ENCODE assay signal across 26 mouse cellular contexts in genomic region chr1:168950947-168951346, GRCm38 (mm10).
DNase-seq lines count a peak whose midpoint lies in the region; ATAC-seq lines count a peak whose summit lies in the region.
"Had no signal": no experiment of that assay in that cellular context is flagged by ENCODE, and none has a peak within 500 bp of the region (broad histone marks: within the 10 kb centered on the region; RNA-seq: fewer than 3 reads in every experiment).

No protein-coding gene starts in this region.

- no peaks in the 10 kb centered on the region for H3K36me3 ChIP-seq in neural tube, embryonic 15.5 days
- H3K36me3 ChIP-seq: heart, embryonic 12.5 days; hindbrain, embryonic 13.5 days; kidney, embryonic 15.5 days; liver, embryonic 12.5 days had no signal

- H3K27me3 ChIP-seq in neural tube, embryonic 15.5 days (replicated peaks) = no peaks in the 10 kb centered on the region
- H3K27me3 ChIP-seq: forebrain, embryonic 13.5 days; heart, embryonic 12.5 days; hindbrain, embryonic 13.5 days; kidney, embryonic 15.5 days; liver, embryonic 12.5 days had no signal

- no peaks in the 10 kb centered on the region for H3K4me1 ChIP-seq in neural tube, embryonic 15.5 days
- H3K4me1 ChIP-seq: forebrain, embryonic 13.5 days; heart, embryonic 12.5 days; hindbrain, embryonic 13.5 days; kidney, embryonic 15.5 days; liver, embryonic 12.5 days had no signal

- H3K9me3 ChIP-seq in neural tube, embryonic 15.5 days (replicated peaks) = no peaks in the 10 kb centered on the region; the same call in 1 of the 2 replicates
- H3K9me3 ChIP-seq: forebrain, embryonic 13.5 days; kidney, embryonic 15.5 days; liver, embryonic 12.5 days had no signal

- H3K27ac ChIP-seq in neural tube, embryonic 15.5 days (replicated peaks) = no peak overlapping the region
- H3K27ac ChIP-seq: forebrain, embryonic 13.5 days; heart, adult 2 months; hindbrain, embryonic 13.5 days; liver, embryonic 12.5 days; macrophage; stomach, postnatal 0 days had no signal

- H3K9ac ChIP-seq in neural tube, embryonic 15.5 days (replicated peaks) = no peak overlapping the region
- H3K9ac ChIP-seq: forebrain, embryonic 13.5 days; heart, embryonic 12.5 days; hindbrain, embryonic 13.5 days; kidney, embryonic 15.5 days; liver, embryonic 12.5 days; liver, postnatal 0 days had no signal

- H3K4me2 ChIP-seq in neural tube, embryonic 15.5 days = no peak overlapping the region
- H3K4me2 ChIP-seq: forebrain, embryonic 13.5 days; heart, embryonic 12.5 days; hindbrain, embryonic 13.5 days; kidney, embryonic 15.5 days; liver, embryonic 12.5 days had no signal

- H3K4me3 ChIP-seq in neural tube, embryonic 15.5 days (replicated peaks) = no peak overlapping the region
- H3K4me3 ChIP-seq: forebrain, embryonic 13.5 days; heart, adult 2 months; heart, embryonic 12.5 days; hindbrain, embryonic 13.5 days; kidney, embryonic 15.5 days; liver, embryonic 12.5 days had no signal

- no peak for ATAC-seq in neural tube, embryonic 15.5 days (ENCODE audit: low FRiP score)
- ATAC-seq: forebrain, embryonic 13.5 days; intestine, embryonic 16.5 days; liver, embryonic 12.5 days; liver, postnatal 0 days had no signal

- peak; percentile 9 to 56 for DNase-seq in frontal cortex, adult 2 months (ENCODE audit: extremely low spot score in 1 of 2, low spot score in 1 of 2)
- no peak for DNase-seq in frontal cortex, postnatal 25 days (ENCODE audit: low spot score in 2 of 2)
- peak; percentile 2 for DNase-seq in layer of hippocampus, adult 9-11 months
- no peak for DNase-seq in layer of hippocampus, adult 8-10 months (ENCODE audit: low spot score in 2 of 2)
- peak; percentile 9 for DNase-seq in right cerebral cortex, adult 18-20 months
- no peak for DNase-seq in right cerebral cortex, postnatal 25 days
- DNase-seq: adrenal gland, postnatal 25 days; cerebellum, adult 18-20 months; cerebellum, postnatal 14 days; heart, adult 2 months; heart, postnatal 4 days; liver, postnatal 0 days; lung, postnatal 10 days; midbrain, embryonic 14.5 days; right cerebral cortex, postnatal 4 days; thymus, adult 2 months; thymus, postnatal 36 days had no signal

Comparison
In these comparisons a context has a peak if more than half of its experiments do, and no peak if none do; other contexts are left out.
1. DNase-seq: peak in frontal cortex, adult 2 months (2 of 2), layer of hippocampus, adult 9-11 months (single experiment) and right cerebral cortex, adult 18-20 months (single experiment); none in frontal cortex, postnatal 25 days (0 of 2), layer of hippocampus, adult 8-10 months (0 of 2) and right cerebral cortex, postnatal 25 days (single experiment).